Mouse (Mus musculus): ENCODE results near the gene Mad2l2. TPM values are rescaled to one million over a fixed set of nuclear protein-coding genes. Genes with fewer than 3 reads are reported as not detected.

Mad2l2 gene
- polyA plus RNA-seq, 1 experiment from 2014 or later = 25.5 TPM

- Histone ChIP-seq H3K4me1 (peaks cover 38% of the 10 kb centered on the region), H3K27me3 (replicated peaks) (no peaks in the 10 kb centered on the region), H3K36me3 (peaks cover 13% of the 10 kb centered on the region), H3K27ac (peak overlapping the region; percentile 90), H3K4me2 (peak overlapping the region; percentile 97), H3K9me3 (replicated peaks) (no peaks in the 10 kb centered on the region), H3K9ac (peak overlapping the region; percentile 81), H3K4me3 (peak overlapping the region; percentile 75)
- ATAC-seq = no peak
- WGBS (ENCODE audit: insufficient replicate concordance) = 18% methylated on average over 3 of the region's 3 CpGs
Measured at GRCm38 (mm10) chr4:148150953-148151266, 20.7 kb downstream of the Mad2l2 start.

DNA sequence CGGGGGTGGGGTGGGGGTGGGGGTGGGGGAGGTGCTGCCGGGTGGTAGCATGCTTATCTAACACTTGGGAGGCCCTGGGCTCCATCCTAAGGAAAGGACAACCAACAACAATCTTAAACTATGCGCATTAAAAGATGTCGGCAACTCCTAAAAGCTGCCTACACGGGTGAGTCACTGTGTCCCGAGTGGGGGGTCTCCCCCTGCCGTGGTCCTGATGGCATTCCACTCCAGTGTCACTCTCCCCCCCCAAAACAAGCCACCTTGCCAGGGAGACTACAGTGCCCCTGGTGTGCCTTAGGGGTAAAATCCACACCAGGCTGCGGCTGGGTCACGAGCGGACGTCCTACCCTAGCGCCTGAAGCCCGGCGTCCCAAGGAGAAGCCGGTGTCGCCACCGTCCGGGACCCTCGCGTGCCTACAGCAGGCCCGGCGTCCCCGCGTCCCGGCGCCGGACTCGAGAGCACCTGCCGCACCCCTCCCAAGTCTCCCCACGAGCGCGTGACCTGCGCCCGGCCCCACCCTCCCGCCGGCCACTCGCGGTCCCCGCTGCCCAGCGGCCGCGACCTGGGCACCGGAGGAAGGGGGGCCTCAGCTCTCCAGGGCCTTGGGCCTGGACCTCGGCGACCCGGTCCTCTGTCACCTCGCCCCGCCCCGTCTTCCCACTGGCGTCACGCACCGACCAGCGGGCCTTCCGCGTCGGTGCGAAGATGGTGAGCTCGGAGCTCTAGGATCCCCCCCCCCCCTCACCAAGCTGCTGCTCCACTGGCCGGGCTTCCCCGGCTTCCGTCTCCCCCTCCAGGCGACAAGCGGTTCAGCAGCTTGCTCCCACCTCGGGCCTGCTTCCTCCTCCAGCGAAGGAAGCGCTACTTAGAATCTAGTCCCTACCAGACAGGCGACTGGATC is 21.3 kb downstream of the Mad2l2 start, which contains the start of gene Fbxo6:
TSS of gene Fbxo6 (minus strand) at position 874 of the 902 bp plus-strand sequence.
- H3K9ac ChIP-seq = peak within 1 kb of the TSS; percentile 81
- WGBS (ENCODE audit: insufficient replicate concordance) = under 1% methylated on average over 60 of the region's 67 CpGs
- peaks cover 7% of the 10 kb centered on the region for H3K36me3 ChIP-seq
- no peaks in the 10 kb centered on the region for H3K9me3 ChIP-seq (replicated peaks)
- H3K4me3 ChIP-seq = peak within 1 kb of the TSS; percentile 75
- no peaks in the 10 kb centered on the region for H3K27me3 ChIP-seq (replicated peaks)
- peak; percentile 86 for ATAC-seq
- peaks cover 42% of the 10 kb centered on the region for H3K4me1 ChIP-seq
- peak within 1 kb of the TSS; percentile 97 for H3K4me2 ChIP-seq
- peak within 1 kb of the TSS; percentile 90 for H3K27ac ChIP-seq

- no peaks in the 10 kb centered on the region for H3K9me3 ChIP-seq (replicated peaks)
- 75% methylated on average over 5 of the region's 5 CpGs for WGBS (ENCODE audit: insufficient replicate concordance)
- 0 out of 2 replicates have a peak overlapping the region, but pooled peaks have one; percentile 97 for H3K4me2 ChIP-seq
- no peak overlapping the region for H3K9ac ChIP-seq
- H3K27ac ChIP-seq = peak overlapping the region; percentile 7; the same call in 1 of the 2 replicates
- H3K4me1 ChIP-seq = peaks cover 44% of the 10 kb centered on the region
- ATAC-seq = no peak
- H3K36me3 ChIP-seq = no peaks in the 10 kb centered on the region
- no peak overlapping the region for H3K4me3 ChIP-seq
- no peaks in the 10 kb centered on the region for H3K27me3 ChIP-seq (replicated peaks)
Measured at GRCm38 (mm10) chr4:148152547-148152946, 22.4 kb downstream of the Mad2l2 start.

- Histone ChIP-seq H3K36me3 (no peaks in the 10 kb centered on the region), H3K9ac (no peak overlapping the region), H3K27me3 (replicated peaks) (peaks cover 13% of the 10 kb centered on the region), H3K4me2 (no peak overlapping the region), H3K27ac (no peak overlapping the region), H3K9me3 (replicated peaks) (no peaks in the 10 kb centered on the region), H3K4me3 (no peak overlapping the region), H3K4me1 (peaks cover 54% of the 10 kb centered on the region)
- no peak for ATAC-seq
- WGBS (ENCODE audit: insufficient replicate concordance) = 75% methylated on average over 4 of the region's 4 CpGs
Measured at GRCm38 (mm10) chr4:148154006-148154405, 23.8 kb downstream of the Mad2l2 start.

- Histone ChIP-seq H3K9ac (no peak overlapping the region), H3K4me1 (peaks cover 53% of the 10 kb centered on the region), H3K4me2 (no peak overlapping the region), H3K27ac (no peak overlapping the region), H3K4me3 (no peak overlapping the region), H3K9me3 (replicated peaks) (no peaks in the 10 kb centered on the region), H3K27me3 (replicated peaks) (peaks cover 22% of the 10 kb centered on the region), H3K36me3 (no peaks in the 10 kb centered on the region)
- ATAC-seq = no peak
- 51% methylated on average over 3 of the region's 3 CpGs for WGBS (ENCODE audit: insufficient replicate concordance)
Measured at GRCm38 (mm10) chr4:148154982-148155381, 24.8 kb downstream of the Mad2l2 start.

GRCm38 (mm10) chr4:148158436-148159348 is 28.5 kb downstream of the Mad2l2 start:
- H3K4me2 ChIP-seq = peak overlapping the region; percentile 98
- no peaks in the 10 kb centered on the region for H3K36me3 ChIP-seq
- peak overlapping the region; percentile 67 for H3K4me3 ChIP-seq
- peaks cover 40% of the 10 kb centered on the region for H3K4me1 ChIP-seq
- H3K27ac ChIP-seq = no peak overlapping the region
- no peaks in the 10 kb centered on the region for H3K9me3 ChIP-seq (replicated peaks)
- peaks cover 59% of the 10 kb centered on the region for H3K27me3 ChIP-seq (replicated peaks)
- H3K9ac ChIP-seq = peak overlapping the region; percentile 72
- WGBS (ENCODE audit: insufficient replicate concordance) = 44% methylated on average over 27 of the region's 27 CpGs
- ATAC-seq = no peak

GRCm38 (mm10) chr4:148159544-148160435 is 29.6 kb downstream of the Mad2l2 start:
- Histone ChIP-seq H3K4me3 (peak overlapping the region; percentile 67), H3K9me3 (replicated peaks) (no peaks in the 10 kb centered on the region), H3K4me1 (peaks cover 48% of the 10 kb centered on the region), H3K27me3 (replicated peaks) (peaks cover 70% of the 10 kb centered on the region), H3K4me2 (peak overlapping the region; percentile 98), H3K9ac (peak overlapping the region; percentile 72), H3K36me3 (no peaks in the 10 kb centered on the region), H3K27ac (peak overlapping the region; percentile 60; the same call in 1 of the 2 replicates)
- peak; percentile 90 for ATAC-seq
- WGBS (ENCODE audit: insufficient replicate concordance) = under 1% methylated on average over 54 of the region's 55 CpGs

GRCm38 (mm10) chr4:148160436-148161390 is 30.5 kb downstream of the Mad2l2 start, which contains the start of the genes Fbxo44 and Fbxo2:
Fbxo44 (minus strand) TSS chr4:148160482.
Fbxo2 (plus strand) TSS chr4:148160621.
- 2% methylated on average over 42 of the region's 43 CpGs for WGBS (ENCODE audit: insufficient replicate concordance)
- peak; percentile 45; the same call in 1 of the 2 replicates for ATAC-seq
- Histone ChIP-seq H3K36me3 (no peaks in the 10 kb centered on the region), H3K4me3 (peak within 1 kb of the TSS; percentile 67), H3K4me1 (peaks cover 48% of the 10 kb centered on the region), H3K4me2 (peak within 1 kb of the TSS; percentile 98), H3K9me3 (replicated peaks) (no peaks in the 10 kb centered on the region), H3K27me3 (replicated peaks) (peaks cover 80% of the 10 kb centered on the region), H3K27ac (peak within 1 kb of the TSS; percentile 60; the same call in 1 of the 2 replicates), H3K9ac (peak within 1 kb of the TSS; percentile 72)

- peak overlapping the region; percentile 54 for H3K4me2 ChIP-seq
- peaks cover 95% of the 10 kb centered on the region for H3K27me3 ChIP-seq (replicated peaks)
- H3K4me1 ChIP-seq = peaks cover 31% of the 10 kb centered on the region
- H3K27ac ChIP-seq = no peak overlapping the region
- no peak overlapping the region for H3K9ac ChIP-seq
- ATAC-seq = no peak
- no peaks in the 10 kb centered on the region for H3K9me3 ChIP-seq (replicated peaks)
- no peaks in the 10 kb centered on the region for H3K36me3 ChIP-seq
- H3K4me3 ChIP-seq = peak overlapping the region; percentile 23; the same call in 1 of the 2 replicates
- under 1% methylated on average over 29 of the region's 29 CpGs for WGBS (ENCODE audit: insufficient replicate concordance)
Measured at GRCm38 (mm10) chr4:148164002-148164439, 33.8 kb downstream of the Mad2l2 start.

DNA sequence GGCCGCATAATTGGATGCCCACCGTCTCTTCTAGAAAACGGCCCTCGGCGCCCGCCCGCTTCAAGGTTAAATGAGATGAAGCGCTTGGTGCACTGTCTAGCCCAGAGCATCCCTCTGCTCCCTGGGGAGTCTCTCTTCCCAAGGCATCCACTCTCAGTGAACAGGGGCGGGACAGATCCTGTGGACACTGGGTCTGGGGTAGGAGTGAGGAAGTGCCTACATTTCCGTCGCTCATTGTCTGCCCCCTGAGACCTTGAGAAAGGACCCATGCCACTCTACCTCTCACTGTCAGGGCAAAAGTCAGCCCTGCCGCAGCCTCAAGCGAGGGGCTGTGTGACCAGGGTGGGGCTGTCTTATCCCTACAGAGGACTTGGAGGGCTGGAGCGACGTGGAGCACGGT is 34.3 kb downstream of the Mad2l2 start:
- peak overlapping the region; percentile 23; the same call in 1 of the 2 replicates for H3K4me3 ChIP-seq
- ATAC-seq = no peak
- peaks cover 27% of the 10 kb centered on the region for H3K4me1 ChIP-seq
- 3% methylated on average over 16 of the region's 16 CpGs for WGBS (ENCODE audit: insufficient replicate concordance)
- no peaks in the 10 kb centered on the region for H3K36me3 ChIP-seq
- H3K27me3 ChIP-seq (replicated peaks) = peaks cover 94% of the 10 kb centered on the region
- H3K27ac ChIP-seq = no peak overlapping the region
- H3K9me3 ChIP-seq (replicated peaks) = no peaks in the 10 kb centered on the region
- H3K9ac ChIP-seq = no peak overlapping the region
- peak overlapping the region; percentile 54; the same call in 1 of the 2 replicates for H3K4me2 ChIP-seq

Data from liver, embryonic 12.5 days (tissue).